Mouse (Mus musculus) 416B (cell line): ENCODE measurements around the gene Gphb5.

ENCODE experiments used
- DNase-seq: peaks from one replicate; pipeline ENCODE4 v3.0.0; 2011; ENCODE audit warnings: low read depth

Gphb5 gene

GRCm38 (mm10) chr12:75394011-75394773, 22.4 kb downstream of the Gphb5 start:
- no peak for DNase-seq

- DNase-seq: no peak
Measured at GRCm38 (mm10) chr12:75391526-75391925, 25.1 kb downstream of the Gphb5 start.

- DNase-seq: peak; percentile 35
Measured at GRCm38 (mm10) chr12:75389308-75390135, 27.1 kb downstream of the Gphb5 start.

DNA sequence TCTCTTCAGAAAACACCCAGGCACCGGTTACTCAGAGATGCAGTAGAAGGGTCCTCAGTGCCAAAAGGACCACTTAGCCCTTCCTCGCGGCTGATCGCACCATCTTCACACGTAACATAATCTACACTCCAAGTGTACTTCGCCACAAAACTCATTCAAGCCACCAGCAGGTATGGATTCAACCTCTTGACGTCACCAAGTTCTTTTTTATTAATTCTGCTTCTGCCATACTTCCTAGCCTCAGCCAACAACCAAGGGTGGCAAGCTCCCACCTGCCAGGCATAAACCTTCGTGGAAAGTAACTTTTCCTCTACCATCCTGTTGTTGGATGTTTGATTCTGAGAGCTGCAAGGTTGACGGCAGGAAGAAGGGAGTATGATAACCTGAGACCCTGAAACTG, 28.1 kb downstream of the Gphb5 start:
- no peak for DNase-seq

DNA sequence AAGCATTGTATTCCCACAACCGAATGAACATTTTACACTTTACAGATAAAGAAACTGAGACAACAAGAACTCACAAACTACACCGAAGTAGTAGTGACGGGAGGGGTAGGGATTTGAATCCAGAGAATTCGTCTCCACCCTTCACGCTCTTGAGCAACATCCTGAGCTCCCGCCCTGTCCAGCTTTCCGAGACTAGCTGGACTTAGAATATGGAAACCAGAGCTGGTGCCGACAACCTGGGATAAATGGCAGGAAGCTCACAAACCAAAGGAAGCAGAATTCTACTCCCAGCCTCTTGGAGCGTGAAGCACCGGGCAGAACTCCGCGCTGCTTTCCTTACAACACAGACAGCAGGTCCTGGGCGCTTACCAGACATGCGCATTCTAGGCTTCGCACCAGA, 28.7 kb downstream of the Gphb5 start:
- DNase-seq: no peak

GRCm38 (mm10) chr12:75387156-75387555, 29.4 kb downstream of the Gphb5 start:
- DNase-seq: no peak

- no peak for DNase-seq
Measured at GRCm38 (mm10) chr12:75386731-75387130, 29.9 kb downstream of the Gphb5 start.

DNA sequence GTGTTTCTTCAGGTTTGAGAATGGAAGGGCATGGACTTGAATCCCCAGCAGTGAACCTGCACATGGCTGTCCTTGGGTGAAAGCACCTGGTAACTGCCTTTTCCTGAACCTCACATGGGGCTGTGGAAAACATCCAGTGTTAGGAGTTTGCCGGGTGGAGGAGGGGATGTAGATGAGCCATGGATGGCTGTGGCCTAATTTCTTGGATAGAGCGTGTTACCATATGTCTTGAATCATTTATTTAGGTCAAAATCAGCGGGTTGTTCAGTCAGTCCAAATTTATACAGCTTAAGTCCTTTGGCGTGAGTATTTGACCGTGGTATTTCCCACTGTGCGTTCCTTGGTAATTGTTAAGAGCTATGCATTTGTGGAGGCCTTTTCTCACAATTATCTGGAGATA, 40.5 kb downstream of the Gphb5 start:
- no peak for DNase-seq

GRCm38 (mm10) chr12:75375060-75375459, 41.5 kb downstream of the Gphb5 start:
- no peak for DNase-seq

DNA sequence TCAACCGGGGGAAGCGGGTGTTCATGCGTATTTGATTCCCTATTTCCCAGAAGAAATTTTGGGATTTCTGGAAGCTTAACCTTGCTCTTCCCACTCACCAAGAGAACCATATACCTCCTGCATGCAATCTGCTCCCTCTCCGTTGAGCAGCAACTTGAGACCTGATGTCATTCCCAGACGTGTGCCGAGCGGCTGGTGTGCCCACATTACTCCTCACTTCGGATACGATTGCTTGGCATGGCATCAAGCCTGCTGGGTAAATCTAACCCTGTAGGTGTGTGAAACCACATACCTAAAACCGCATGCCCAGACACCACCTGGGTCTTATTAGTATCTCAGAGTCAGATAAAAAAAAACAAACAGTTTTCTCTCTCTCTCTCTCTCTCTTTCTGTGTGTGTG, 42.1 kb downstream of the Gphb5 start:
- no peak for DNase-seq

DNA sequence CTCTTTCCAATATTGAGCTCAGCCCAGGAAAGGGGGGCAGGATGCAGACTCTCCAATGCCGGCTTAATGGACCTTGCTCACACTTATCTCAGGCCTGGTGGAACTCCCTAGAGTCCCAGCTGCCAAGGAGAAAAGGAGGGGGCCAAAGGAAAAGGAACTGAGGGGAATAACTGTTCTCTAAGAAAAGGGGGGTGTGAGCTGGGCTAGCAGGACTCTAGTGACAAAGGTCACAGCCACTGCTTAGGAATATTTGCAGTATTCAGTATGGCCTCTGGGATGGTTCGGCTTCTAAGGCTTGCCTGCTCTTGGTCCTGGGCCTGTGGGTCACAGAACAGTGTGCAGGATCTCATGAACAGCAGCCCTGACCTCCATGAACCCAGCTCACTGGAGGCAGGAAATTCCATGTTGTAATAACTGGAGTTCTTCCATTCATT, 47.1 kb downstream of the Gphb5 start:
- no peak for DNase-seq

DNA sequence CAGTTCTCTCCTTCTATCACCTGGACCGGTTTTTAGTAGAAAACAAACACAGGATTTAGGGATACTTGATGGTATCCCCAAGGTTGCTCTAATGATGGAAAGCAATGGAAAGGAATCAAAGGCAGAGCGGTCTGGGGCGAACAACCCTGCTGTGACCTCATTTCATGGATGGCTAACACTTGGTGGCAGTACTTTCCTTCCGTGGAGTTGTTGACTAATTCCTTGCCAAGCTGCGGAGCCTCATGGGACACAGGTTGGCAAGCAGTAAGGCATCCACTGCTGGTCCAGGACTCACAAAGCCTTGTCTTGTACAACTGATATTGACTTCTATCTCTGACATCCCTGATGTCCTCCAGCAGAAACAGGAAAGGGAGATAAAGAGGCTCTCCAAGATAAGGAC, 48.1 kb downstream of the Gphb5 start:
- no peak for DNase-seq

DNA sequence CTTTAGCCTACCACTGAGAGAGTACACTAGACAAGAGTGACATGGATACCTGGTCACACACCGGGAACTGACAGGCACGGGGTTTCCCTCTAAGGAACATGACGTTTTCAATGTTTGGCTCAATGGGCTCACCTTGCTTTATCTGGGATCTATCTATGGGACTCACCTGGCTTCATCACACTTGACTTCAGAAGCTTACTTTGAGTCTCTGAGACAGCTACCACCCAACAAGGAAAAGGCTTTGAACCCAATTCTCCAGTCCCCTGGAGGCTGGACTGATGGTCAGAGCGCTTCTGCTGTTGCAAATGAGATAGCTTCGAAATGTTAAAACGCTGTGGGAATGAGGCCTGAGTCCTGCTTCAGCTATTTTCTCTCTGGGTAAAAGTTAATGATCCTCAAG, 49.2 kb downstream of the Gphb5 start:
- DNase-seq: no peak

GRCm38 (mm10) chr12:75365621-75366124, 50.9 kb downstream of the Gphb5 start:
- no peak for DNase-seq

GRCm38 (mm10) chr12:75364416-75364815, 52.2 kb downstream of the Gphb5 start:
- DNase-seq: no peak

GRCm38 (mm10) chr12:75362456-75362855, 54.1 kb downstream of the Gphb5 start:
- no peak for DNase-seq
